Mouse (Mus musculus) neural tube, embryonic 11.5 days (tissue): ENCODE results near the gene Ddi1. TPM values are rescaled to one million over a fixed set of nuclear protein-coding genes. Genes with fewer than 3 reads are reported as not detected.

Experiments
- ATAC-seq: fragments of 200-750 bp; cut with Nextera tagmentation; 2 replicates; pipeline ENCODE4 v1.8.0; 2017; ENCODE audit warnings: moderate number of reproducible peaks, mild to moderate bottlenecking, moderate TSS enrichment, moderate library complexity; ENCODE audit not compliant: insufficient read depth, low FRiP score, low TSS enrichment
- DNase-seq: peaks from one replicate; pipeline ENCODE4 v3.0.0-alpha.2; 2015; ENCODE audit warnings: low spot score
- H3K27ac ChIP-seq: fragments of 300-500 bp; sonication (generic); 2 replicates; pipeline ENCODE4 v1.5.1; 2014; ENCODE audit warnings: low read depth, mild to moderate bottlenecking, low read length
- H3K27me3 ChIP-seq: fragments of 300-500 bp; sonication (generic); 2 replicates; pipeline ENCODE4 v1.6.1; 2014; ENCODE audit warnings: mild to moderate bottlenecking, low read length, mixed read lengths; ENCODE audit not compliant: control insufficient read depth, insufficient read depth
- H3K36me3 ChIP-seq: fragments of 300-500 bp; sonication (generic); 2 replicates; pipeline ENCODE4 v1.6.1; 2014; ENCODE audit warnings: mild to moderate bottlenecking, low read length, moderate library complexity, mixed read lengths; ENCODE audit not compliant: control insufficient read depth, insufficient read depth
- H3K4me1 ChIP-seq: fragments of 300-500 bp; sonication (generic); 2 replicates; pipeline ENCODE4 v1.6.1; 2014; ENCODE audit warnings: low read length, mixed read lengths; ENCODE audit not compliant: control insufficient read depth, insufficient read depth
- H3K4me2 ChIP-seq: fragments of 300-500 bp; sonication (generic); 2 replicates; pipeline ENCODE4 v1.6.1; 2014; ENCODE audit warnings: low read depth, mild to moderate bottlenecking, moderate library complexity
- H3K4me3 ChIP-seq: fragments of 300-500 bp; sonication (generic); 2 replicates; pipeline ENCODE4 v1.5.1; 2014; ENCODE audit warnings: low read depth, low read length
- H3K9ac ChIP-seq: fragments of 300-500 bp; sonication (generic); 2 replicates; pipeline ENCODE4 v1.6.1; 2014; ENCODE audit warnings: mild to moderate bottlenecking, low read length
- H3K9me3 ChIP-seq: fragments of 300-500 bp; sonication (generic); 2 replicates; pipeline ENCODE4 v1.6.1; 2016; ENCODE audit warnings: low read length; ENCODE audit not compliant: control insufficient read depth
- WGBS: fragments of 180-500 bp; shearing (Covaris S2); extraction: QIAGEN DNeasy Blood & Tissue Kit; methylation state at CpG from one replicate; pipeline ENCODE4 v1.1.7; 2014; 5-methylcytosine and 5-hydroxymethylcytosine counted together
- polyA plus RNA-seq: library from polyadenylated mRNA; unstranded; fragments of >200 nt; fragmentation: Nextera tagmentation; extraction: Ambion mirVana; gene quantifications from 2 replicates; pipeline ENCODE4 v1.2.1, GENCODE M21; 2014

The Ddi1 gene
- polyA plus RNA-seq = 0.04 and 0.07 TPM in 2 replicates

GRCm38 (mm10) chr9:6269796-6270280 is at the start of gene Ddi1:
Gene Ddi1 (minus strand): TSS chr9:6269846.
- ATAC-seq = no peak
- no peaks in the 10 kb centered on the region for H3K9me3 ChIP-seq
- WGBS = 76% methylated on average over 1 of the region's 1 CpGs
- H3K4me3 ChIP-seq = no peak within 1 kb of the TSS
- no peak for DNase-seq
- no peak within 1 kb of the TSS for H3K9ac ChIP-seq
- H3K27ac ChIP-seq = no peak within 1 kb of the TSS
- no peaks in the 10 kb centered on the region for H3K36me3 ChIP-seq
- no peaks in the 10 kb centered on the region for H3K4me1 ChIP-seq
- H3K4me2 ChIP-seq = no peak within 1 kb of the TSS
- H3K27me3 ChIP-seq = no peaks in the 10 kb centered on the region

GRCm38 (mm10) chr9:6317114-6317513 is 47.5 kb upstream of the Ddi1 start:
- H3K4me1 ChIP-seq = no peaks in the 10 kb centered on the region
- ATAC-seq = no peak
- H3K4me2 ChIP-seq = no peak overlapping the region
- no peak overlapping the region for H3K4me3 ChIP-seq
- no peak overlapping the region for H3K27ac ChIP-seq
- H3K9ac ChIP-seq = no peak overlapping the region
- no peaks in the 10 kb centered on the region for H3K9me3 ChIP-seq
- DNase-seq = no peak
- no peaks in the 10 kb centered on the region for H3K36me3 ChIP-seq
- H3K27me3 ChIP-seq = no peaks in the 10 kb centered on the region
- 90% methylated on average over 1 of the region's 1 CpGs for WGBS

GRCm38 (mm10) chr9:6305847-6306246 is 36.2 kb upstream of the Ddi1 start:
- Histone ChIP-seq H3K9me3 (no peaks in the 10 kb centered on the region), H3K4me2 (no peak overlapping the region), H3K9ac (no peak overlapping the region), H3K27me3 (no peaks in the 10 kb centered on the region), H3K27ac (no peak overlapping the region), H3K36me3 (no peaks in the 10 kb centered on the region), H3K4me1 (no peaks in the 10 kb centered on the region), H3K4me3 (no peak overlapping the region)
- ATAC-seq (no peak), DNase-seq (no peak)
- WGBS = 93% methylated on average over 3 of the region's 3 CpGs

- no peak for DNase-seq
- Histone ChIP-seq H3K4me1 (no peaks in the 10 kb centered on the region), H3K4me3 (no peak overlapping the region), H3K9ac (no peak overlapping the region), H3K27me3 (no peaks in the 10 kb centered on the region), H3K9me3 (no peaks in the 10 kb centered on the region), H3K4me2 (no peak overlapping the region), H3K36me3 (no peaks in the 10 kb centered on the region), H3K27ac (no peak overlapping the region)
- 91% methylated on average over 3 of the region's 3 CpGs for WGBS
- ATAC-seq = no peak
Measured at GRCm38 (mm10) chr9:6304590-6304989, 34.9 kb upstream of the Ddi1 start.

DNA sequence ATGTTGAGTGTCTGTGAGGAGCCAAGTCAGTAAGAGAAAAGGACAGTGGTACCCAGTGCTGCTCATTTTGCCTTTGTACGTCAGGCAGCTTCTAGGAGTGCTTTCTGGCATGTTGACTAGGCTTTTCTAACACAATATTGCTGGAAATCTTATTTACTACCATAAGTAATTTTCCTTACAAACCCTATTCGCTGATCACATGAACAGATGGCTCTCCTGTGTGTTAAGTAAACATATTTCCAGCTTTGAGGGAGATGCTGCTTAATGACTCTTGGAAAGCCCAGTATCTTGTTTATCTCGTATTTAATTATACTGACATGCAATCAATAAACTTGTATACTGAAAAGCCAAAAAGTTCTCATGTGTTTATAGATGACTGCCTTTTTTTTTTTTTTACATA is 32.4 kb upstream of the Ddi1 start:
- no peaks in the 10 kb centered on the region; the same call in 1 of the 2 replicates for H3K4me1 ChIP-seq
- no peak overlapping the region for H3K4me2 ChIP-seq
- 85% methylated on average over 3 of the region's 3 CpGs for WGBS
- ATAC-seq = no peak
- H3K9me3 ChIP-seq = no peaks in the 10 kb centered on the region
- H3K27ac ChIP-seq = no peak overlapping the region
- no peak overlapping the region for H3K4me3 ChIP-seq
- no peaks in the 10 kb centered on the region for H3K36me3 ChIP-seq
- no peak for DNase-seq
- no peak overlapping the region for H3K9ac ChIP-seq
- H3K27me3 ChIP-seq = no peaks in the 10 kb centered on the region

DNA sequence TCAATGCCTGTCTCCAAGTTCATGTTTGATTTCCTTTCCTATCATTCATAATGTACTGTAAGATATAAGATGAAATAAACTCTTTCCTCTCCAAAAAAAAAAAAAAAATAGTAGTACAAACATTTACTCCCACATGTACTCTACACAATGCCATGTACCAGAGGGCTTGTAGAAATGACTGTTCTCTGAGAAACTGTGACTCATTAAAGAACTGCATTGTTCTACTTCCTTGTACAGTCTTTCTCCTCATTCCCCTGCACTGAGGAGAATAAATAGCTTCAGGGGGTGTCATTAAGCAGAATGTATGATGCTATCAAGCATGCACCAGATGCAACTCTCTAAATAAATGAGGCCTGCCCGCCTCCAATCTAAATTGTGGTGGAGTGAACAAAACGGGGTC is 28.9 kb upstream of the Ddi1 start:
- no peaks in the 10 kb centered on the region for H3K9me3 ChIP-seq
- H3K27me3 ChIP-seq = no peaks in the 10 kb centered on the region
- DNase-seq = no peak
- H3K4me2 ChIP-seq = no peak overlapping the region
- H3K4me1 ChIP-seq = no peaks in the 10 kb centered on the region; the same call in 1 of the 2 replicates
- 68% methylated on average over 2 of the region's 2 CpGs for whole genome bisulfite sequencing
- H3K9ac ChIP-seq = no peak overlapping the region
- H3K27ac ChIP-seq = no peak overlapping the region
- ATAC-seq = no peak
- no peak overlapping the region for H3K4me3 ChIP-seq
- no peaks in the 10 kb centered on the region for H3K36me3 ChIP-seq

- H3K9me3 ChIP-seq = no peaks in the 10 kb centered on the region
- H3K36me3 ChIP-seq = no peaks in the 10 kb centered on the region
- ATAC-seq (peak; percentile 75), DNase-seq (peak; percentile 9)
- no peak overlapping the region for H3K4me3 ChIP-seq
- H3K27ac ChIP-seq = no peak overlapping the region
- 2% methylated on average over 2 of the region's 2 CpGs for WGBS
- H3K4me1 ChIP-seq = no peaks in the 10 kb centered on the region
- no peaks in the 10 kb centered on the region for H3K27me3 ChIP-seq
- no peak overlapping the region for H3K4me2 ChIP-seq
- no peak overlapping the region for H3K9ac ChIP-seq
Measured at GRCm38 (mm10) chr9:6289211-6289696, 19.6 kb upstream of the Ddi1 start.

DNA sequence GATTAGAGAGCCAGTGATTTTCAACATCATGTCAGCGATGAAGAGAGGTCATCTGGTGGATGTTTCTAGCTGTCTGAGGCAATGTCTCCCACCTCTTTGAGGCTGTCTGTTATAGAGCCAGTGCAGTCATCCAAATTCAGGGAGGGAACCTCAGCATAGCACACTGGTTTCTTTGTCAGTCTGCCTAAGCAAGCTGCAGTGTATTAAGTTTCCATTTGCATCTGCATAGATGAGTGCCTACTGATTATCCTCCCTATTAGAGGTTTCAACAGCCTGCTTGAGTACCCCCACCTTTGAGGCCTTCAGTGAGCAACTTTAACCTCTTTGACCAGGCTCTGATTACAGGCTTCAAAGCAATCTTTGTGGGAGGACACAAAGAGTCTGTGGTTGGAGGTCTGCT is 17.1 kb upstream of the Ddi1 start:
- H3K27ac ChIP-seq = no peak overlapping the region
- no peaks in the 10 kb centered on the region for H3K36me3 ChIP-seq
- H3K27me3 ChIP-seq = no peaks in the 10 kb centered on the region
- no peak for ATAC-seq
- H3K4me3 ChIP-seq = no peak overlapping the region
- no peaks in the 10 kb centered on the region for H3K9me3 ChIP-seq
- no peak overlapping the region for H3K4me2 ChIP-seq
- no peaks in the 10 kb centered on the region for H3K4me1 ChIP-seq
- WGBS = 59% methylated on average over 1 of the region's 1 CpGs
- DNase-seq = no peak
- H3K9ac ChIP-seq = no peak overlapping the region

GRCm38 (mm10) chr9:6277526-6277925 is 7.9 kb upstream of the Ddi1 start:
- no peak overlapping the region for H3K27ac ChIP-seq
- no peaks in the 10 kb centered on the region for H3K36me3 ChIP-seq
- ATAC-seq (no peak), DNase-seq (no peak)
- H3K4me3 ChIP-seq = no peak overlapping the region
- no peak overlapping the region for H3K9ac ChIP-seq
- no peak overlapping the region for H3K4me2 ChIP-seq
- no peaks in the 10 kb centered on the region for H3K9me3 ChIP-seq
- H3K4me1 ChIP-seq = no peaks in the 10 kb centered on the region
- no peaks in the 10 kb centered on the region for H3K27me3 ChIP-seq
